Mouse (Mus musculus): ENCODE measurements around the gene Rundc3a. TPM values are rescaled to one million over a fixed set of nuclear protein-coding genes. Genes with fewer than 3 reads are reported as not detected.
A peak's percentile ranks its signal among the peaks of the same experiment; 100 is the strongest.

Gene Rundc3a
- polyA plus RNA-seq (2015; fragmentation: Nextera tagmentation; extraction: Ambion mirVana) = 156 and 161 TPM in 2 replicates

GRCm38 (mm10) chr11:102393238-102393634, at the start of gene Rundc3a:
Gene Rundc3a (plus strand): TSS chr11:102393403.
- H3K9me3 ChIP-seq = no peaks in the 10 kb centered on the region
- ATAC-seq (ENCODE audit: low read depth) = peak; percentile 91
- peaks cover 3% of the 10 kb centered on the region; the same call in 1 of the 2 replicates for H3K36me3 ChIP-seq
- H3K27ac ChIP-seq (replicated peaks) = peak within 1 kb of the TSS; percentile 98
- peak within 1 kb of the TSS; percentile 84 for H3K4me3 ChIP-seq
- H3K9ac ChIP-seq = peak within 1 kb of the TSS; percentile 96
- H3K4me1 ChIP-seq (replicated peaks) = peaks cover 54% of the 10 kb centered on the region
- no peaks in the 10 kb centered on the region; the same call in 1 of the 2 replicates for H3K27me3 ChIP-seq
- peak within 1 kb of the TSS; percentile 99 for H3K4me2 ChIP-seq
- 0% methylated on average over 33 of the region's 34 CpGs for WGBS

- Histone ChIP-seq H3K9me3 (no peaks in the 10 kb centered on the region), H3K9ac (no peak overlapping the region), H3K4me3 (no peak overlapping the region), H3K4me2 (no peak overlapping the region), H3K27me3 (no peaks in the 10 kb centered on the region), H3K36me3 (no peaks in the 10 kb centered on the region), H3K27ac (replicated peaks) (no peak overlapping the region), H3K4me1 (replicated peaks) (no peaks in the 10 kb centered on the region)
- WGBS = 97% methylated on average over 3 of the region's 3 CpGs
- no peak for ATAC-seq (ENCODE audit: low read depth)
These were observed 48.7 kb upstream of the Rundc3a start for GRCm38 (mm10) chr11:102344458-102344857.

- Histone ChIP-seq H3K9me3 (no peaks in the 10 kb centered on the region), H3K4me3 (no peak overlapping the region), H3K27me3 (no peaks in the 10 kb centered on the region), H3K9ac (no peak overlapping the region), H3K27ac (replicated peaks) (no peak overlapping the region), H3K4me2 (no peak overlapping the region), H3K36me3 (no peaks in the 10 kb centered on the region), H3K4me1 (replicated peaks) (no peaks in the 10 kb centered on the region)
- 55% methylated on average over 5 of the region's 5 CpGs for WGBS
- ATAC-seq (ENCODE audit: low read depth) = no peak
These were observed 46.3 kb upstream of the Rundc3a start for GRCm38 (mm10) chr11:102346926-102347325.

GRCm38 (mm10) chr11:102347683-102348082, 45.5 kb upstream of the Rundc3a start:
- ATAC-seq (ENCODE audit: low read depth) = no peak
- Histone ChIP-seq H3K27ac (replicated peaks) (no peak overlapping the region), H3K4me1 (replicated peaks) (no peaks in the 10 kb centered on the region), H3K4me2 (no peak overlapping the region), H3K4me3 (no peak overlapping the region), H3K9me3 (no peaks in the 10 kb centered on the region), H3K9ac (no peak overlapping the region), H3K36me3 (no peaks in the 10 kb centered on the region), H3K27me3 (0 out of 2 replicates have a peak, but pooled peaks cover 5% of the 10 kb centered on the region)
- WGBS = 74% methylated on average over 5 of the region's 5 CpGs

GRCm38 (mm10) chr11:102348101-102348585, 45.1 kb upstream of the Rundc3a start:
- no peak overlapping the region for H3K27ac ChIP-seq (replicated peaks)
- no peaks in the 10 kb centered on the region for H3K9me3 ChIP-seq
- 0 out of 2 replicates have a peak, but pooled peaks cover 8% of the 10 kb centered on the region for H3K27me3 ChIP-seq
- no peak overlapping the region for H3K9ac ChIP-seq
- H3K4me2 ChIP-seq = no peak overlapping the region
- H3K4me1 ChIP-seq (replicated peaks) = no peaks in the 10 kb centered on the region
- no peaks in the 10 kb centered on the region for H3K36me3 ChIP-seq
- no peak overlapping the region for H3K4me3 ChIP-seq
- WGBS = 91% methylated on average over 7 of the region's 7 CpGs
- no peak for ATAC-seq (ENCODE audit: low read depth)

- H3K4me3 ChIP-seq = no peak overlapping the region
- H3K9me3 ChIP-seq = no peaks in the 10 kb centered on the region
- no peak for ATAC-seq (ENCODE audit: low read depth)
- no peak overlapping the region for H3K27ac ChIP-seq (replicated peaks)
- H3K9ac ChIP-seq = no peak overlapping the region
- no peaks in the 10 kb centered on the region for H3K36me3 ChIP-seq
- H3K27me3 ChIP-seq = 0 out of 2 replicates have a peak, but pooled peaks cover 8% of the 10 kb centered on the region
- WGBS = 82% methylated on average over 11 of the region's 11 CpGs
- H3K4me2 ChIP-seq = no peak overlapping the region
- no peaks in the 10 kb centered on the region for H3K4me1 ChIP-seq (replicated peaks)
These were observed 44.4 kb upstream of the Rundc3a start for GRCm38 (mm10) chr11:102348771-102349170.

GRCm38 (mm10) chr11:102349189-102349954, 43.8 kb upstream of the Rundc3a start:
- Histone ChIP-seq H3K27me3 (0 out of 2 replicates have a peak, but pooled peaks cover 8% of the 10 kb centered on the region), H3K9me3 (no peaks in the 10 kb centered on the region), H3K4me2 (no peak overlapping the region), H3K36me3 (no peaks in the 10 kb centered on the region), H3K27ac (replicated peaks) (no peak overlapping the region), H3K4me1 (replicated peaks) (no peaks in the 10 kb centered on the region), H3K9ac (no peak overlapping the region), H3K4me3 (no peak overlapping the region)
- 90% methylated on average over 3 of the region's 3 CpGs for WGBS
- ATAC-seq (ENCODE audit: low read depth) = no peak

GRCm38 (mm10) chr11:102350416-102350815, 42.8 kb upstream of the Rundc3a start:
- Histone ChIP-seq H3K36me3 (no peaks in the 10 kb centered on the region), H3K4me3 (no peak overlapping the region), H3K4me1 (replicated peaks) (no peaks in the 10 kb centered on the region), H3K27ac (replicated peaks) (no peak overlapping the region), H3K9ac (no peak overlapping the region), H3K4me2 (no peak overlapping the region), H3K27me3 (0 out of 2 replicates have a peak, but pooled peaks cover 8% of the 10 kb centered on the region), H3K9me3 (no peaks in the 10 kb centered on the region)
- ATAC-seq (ENCODE audit: low read depth) = no peak
- 86% methylated on average over 4 of the region's 4 CpGs for WGBS

GRCm38 (mm10) chr11:102350981-102351523, 42.2 kb upstream of the Rundc3a start:
- ATAC-seq (ENCODE audit: low read depth) = no peak
- Histone ChIP-seq H3K4me1 (replicated peaks) (no peaks in the 10 kb centered on the region), H3K27ac (replicated peaks) (no peak overlapping the region), H3K9me3 (no peaks in the 10 kb centered on the region), H3K4me3 (no peak overlapping the region), H3K27me3 (0 out of 2 replicates have a peak, but pooled peaks cover 8% of the 10 kb centered on the region), H3K9ac (no peak overlapping the region), H3K4me2 (no peak overlapping the region), H3K36me3 (no peaks in the 10 kb centered on the region)
- WGBS = 91% methylated on average over 17 of the region's 17 CpGs

- no peak for ATAC-seq (ENCODE audit: low read depth)
- no peaks in the 10 kb centered on the region for H3K9me3 ChIP-seq
- H3K27ac ChIP-seq (replicated peaks) = no peak overlapping the region
- no peak overlapping the region for H3K4me3 ChIP-seq
- 0 out of 2 replicates have a peak, but pooled peaks cover 8% of the 10 kb centered on the region for H3K27me3 ChIP-seq
- no peaks in the 10 kb centered on the region for H3K36me3 ChIP-seq
- 57% methylated on average over 5 of the region's 5 CpGs for WGBS
- no peak overlapping the region for H3K4me2 ChIP-seq
- H3K9ac ChIP-seq = no peak overlapping the region
- H3K4me1 ChIP-seq (replicated peaks) = no peaks in the 10 kb centered on the region
These were observed 40.8 kb upstream of the Rundc3a start for GRCm38 (mm10) chr11:102352378-102352777.

- Histone ChIP-seq H3K9me3 (no peaks in the 10 kb centered on the region), H3K36me3 (no peaks in the 10 kb centered on the region), H3K4me2 (no peak overlapping the region), H3K27ac (replicated peaks) (no peak overlapping the region), H3K4me3 (no peak overlapping the region), H3K27me3 (0 out of 2 replicates have a peak, but pooled peaks cover 8% of the 10 kb centered on the region), H3K4me1 (replicated peaks) (no peaks in the 10 kb centered on the region), H3K9ac (no peak overlapping the region)
- 54% methylated on average over 8 of the region's 8 CpGs for WGBS
- ATAC-seq (ENCODE audit: low read depth) = no peak
These were observed 40.2 kb upstream of the Rundc3a start for GRCm38 (mm10) chr11:102353021-102353431.

GRCm38 (mm10) chr11:102355501-102355900, 37.7 kb upstream of the Rundc3a start:
- Histone ChIP-seq H3K36me3 (no peaks in the 10 kb centered on the region), H3K9me3 (no peaks in the 10 kb centered on the region), H3K27ac (replicated peaks) (no peak overlapping the region), H3K4me2 (no peak overlapping the region), H3K4me1 (replicated peaks) (no peaks in the 10 kb centered on the region), H3K27me3 (0 out of 2 replicates have a peak, but pooled peaks cover 8% of the 10 kb centered on the region), H3K4me3 (no peak overlapping the region), H3K9ac (no peak overlapping the region)
- WGBS = 74% methylated on average over 3 of the region's 3 CpGs
- ATAC-seq (ENCODE audit: low read depth) = no peak
